Mouse (Mus musculus) thymus, adult 2 months (tissue): ENCODE measurements around the gene Prkn. TPM values are rescaled to one million over a fixed set of nuclear protein-coding genes. Genes with fewer than 3 reads are reported as not detected.

Experiments used
- DNase-seq: peaks from one replicate; pipeline ENCODE4 v3.0.0; 2021
- H3K27ac ChIP-seq: fragments of 200-500 bp; 2 replicates; pipeline ENCODE4 v1.5.1; 2012; ENCODE audit warnings: low read length, control low read depth; ENCODE audit not compliant: control insufficient read depth, insufficient read depth
- H3K27me3 ChIP-seq: fragments of 200-500 bp; 2 replicates; pipeline ENCODE4 v1.6.1; 2012; ENCODE audit warnings: mild to moderate bottlenecking, low read length, moderate library complexity, mixed read lengths; ENCODE audit not compliant: control insufficient read depth, insufficient read depth
- H3K36me3 ChIP-seq: fragments of 200-500 bp; 2 replicates; pipeline ENCODE4 v1.6.1; 2012; ENCODE audit warnings: mild to moderate bottlenecking, low read length, moderate library complexity; ENCODE audit not compliant: control insufficient read depth, insufficient read depth
- H3K4me1 ChIP-seq: fragments of 200-500 bp; replicated peaks from 2 replicates; pipeline ENCODE4 v1.6.1; 2012; ENCODE audit warnings: low read length; ENCODE audit not compliant: control insufficient read depth, insufficient read depth
- H3K4me3 ChIP-seq: fragments of 200-500 bp; 2 replicates; pipeline ENCODE4 v1.5.1; 2012; ENCODE audit warnings: mild to moderate bottlenecking, low read length, control low read depth, moderate library complexity; ENCODE audit not compliant: control insufficient read depth, insufficient read depth
- CTCF ChIP-seq: fragments of 200-500 bp; IDR thresholded peaks from 2 replicates; pipeline ENCODE4 v1.5.1; 2012; ENCODE audit warnings: mild to moderate bottlenecking, control low read depth, low read length, moderate library complexity, borderline replicate concordance; ENCODE audit not compliant: control insufficient read depth, poor library complexity, insufficient read depth; ENCODE audit errors: extremely low read depth
- POLR2A ChIP-seq: fragments of 200-500 bp; IDR thresholded peaks from 2 replicates; pipeline ENCODE4 v1.6.1; 2012; ENCODE audit warnings: mild to moderate bottlenecking, low read length, control low read depth, moderate library complexity; ENCODE audit not compliant: control insufficient read depth, poor library complexity, insufficient read depth; ENCODE audit errors: extremely low read depth
- WGBS: fragments of 180-500 bp; shearing (Covaris S2); methylation state at CpG from one replicate; pipeline ENCODE4 v1.1.7; 2018; 5-methylcytosine and 5-hydroxymethylcytosine counted together
- polyA plus RNA-seq: library from polyadenylated mRNA; depleted of rRNA; stranded (reverse); fragments of >200 nt; gene quantifications from 2 replicates; pipeline ENCODE4 v1.2.3, GENCODE M21; 2012

The Prkn gene
- polyA plus RNA-seq, 1 experiment, result 1.4 TPM

- Histone ChIP-seq H3K36me3 (no peaks in the 10 kb centered on the region), H3K4me1 (no peaks in the 10 kb centered on the region), H3K27me3 (no peaks in the 10 kb centered on the region), H3K4me3 (no peak overlapping the region), H3K27ac (no peak overlapping the region)
- TF ChIP-seq CTCF (no peak), POLR2A (no peak)
- DNase-seq, result no peak
- 39% methylated on average over 7 of the region's 7 CpGs for WGBS
Measured at GRCm38 (mm10) chr17:11975062-11975607, 1135.0 kb downstream of the Prkn start.

- Histone ChIP-seq H3K4me1 (no peaks in the 10 kb centered on the region), H3K4me3 (no peak overlapping the region), H3K36me3 (no peaks in the 10 kb centered on the region), H3K27me3 (no peaks in the 10 kb centered on the region), H3K27ac (no peak overlapping the region)
- TF ChIP-seq CTCF (no peak), POLR2A (no peak)
- no peak for DNase-seq
- WGBS, result 72% methylated on average over 17 of the region's 17 CpGs
Measured at GRCm38 (mm10) chr17:11978260-11978821, 1138.2 kb downstream of the Prkn start.

GRCm38 (mm10) chr17:11981666-11982065 is 1141.5 kb downstream of the Prkn start:
- H3K4me1 ChIP-seq, result no peaks in the 10 kb centered on the region
- no peaks in the 10 kb centered on the region for H3K27me3 ChIP-seq
- WGBS, result 91% methylated on average over 9 of the region's 9 CpGs
- DNase-seq, result no peak
- H3K4me3 ChIP-seq, result no peak overlapping the region
- no peak overlapping the region for H3K27ac ChIP-seq
- no peaks in the 10 kb centered on the region for H3K36me3 ChIP-seq
- TF ChIP-seq POLR2A (no peak), CTCF (no peak)

GRCm38 (mm10) chr17:11988110-11988837 is 1148.1 kb downstream of the Prkn start:
- 85% methylated on average over 14 of the region's 14 CpGs for WGBS
- TF ChIP-seq CTCF (no peak), POLR2A (no peak)
- Histone ChIP-seq H3K27me3 (no peaks in the 10 kb centered on the region), H3K27ac (no peak overlapping the region), H3K4me3 (no peak overlapping the region), H3K4me1 (no peaks in the 10 kb centered on the region), H3K36me3 (no peaks in the 10 kb centered on the region)
- no peak for DNase-seq

GRCm38 (mm10) chr17:11989296-11989695 is 1149.1 kb downstream of the Prkn start:
- no peak overlapping the region for H3K27ac ChIP-seq
- TF ChIP-seq POLR2A (no peak), CTCF (no peak)

GRCm38 (mm10) chr17:11990386-11991087 is 1150.4 kb downstream of the Prkn start:
- TF ChIP-seq POLR2A (no peak), CTCF (no peak)
- no peak for DNase-seq
- no peak overlapping the region for H3K4me3 ChIP-seq
- H3K27me3 ChIP-seq, result no peaks in the 10 kb centered on the region
- H3K4me1 ChIP-seq, result no peaks in the 10 kb centered on the region
- 94% methylated on average over 11 of the region's 11 CpGs for WGBS
- no peak overlapping the region for H3K27ac ChIP-seq
- no peaks in the 10 kb centered on the region for H3K36me3 ChIP-seq

More at GRCm38 (mm10) chr17:11989296-11989695, 1149.1 kb downstream of the Prkn start:
- Histone ChIP-seq H3K4me1 (no peaks in the 10 kb centered on the region), H3K4me3 (no peak overlapping the region), H3K27me3 (no peaks in the 10 kb centered on the region), H3K36me3 (no peaks in the 10 kb centered on the region)
- DNase-seq, result no peak
- 86% methylated on average over 4 of the region's 4 CpGs for WGBS
